Mouse (Mus musculus) layer of hippocampus, postnatal 10 days (tissue): ENCODE data around the gene Crk. TPM values are rescaled to one million over a fixed set of nuclear protein-coding genes. Genes with fewer than 3 reads are reported as not detected.

ENCODE experiments used
- DNase-seq, 2 experiments: peaks; one replicate each; pipeline ENCODE4 v3.0.0; 2021; ENCODE audit warnings: low spot score in 2 of 2
- long read RNA-seq: library from polyadenylated mRNA; stranded (forward); transcript quantifications from one replicate; pipeline ENCODE4 v2.0.0, GENCODE M21; 2023
- total RNA-seq, 2 experiments: library from RNA; stranded (reverse); gene quantifications; 2 replicates each; pipeline ENCODE4 v1.2.3; 2021

The Crk gene
- total RNA-seq: 100 to 1,000 TPM; 127 to 129 TPM
- long read RNA-seq, full-length matches to known transcripts: 38 of 44 reads
- long read RNA-seq, partial matches to known transcripts: 3 of 44 reads
- long read RNA-seq, other reads (novel, unspliced or antisense): 3 of 44 reads

GRCm38 (mm10) chr11:75678747-75679438 is at the start of gene Crk:
TSS of gene Crk (plus strand) at chr11:75679259.
- peak; percentile 98 to 99 for DNase-seq

GRCm38 (mm10) chr11:75630098-75630497 is 49.0 kb upstream of the Crk start:
- no peak for DNase-seq

- DNase-seq: peak; percentile 90 to 95
Measured at GRCm38 (mm10) chr11:75630645-75631229, 48.3 kb upstream of the Crk start, which contains the start of gene Inpp5k. TSS of gene Inpp5k (plus strand) at chr11:75630988.

- no peak for DNase-seq
Measured at GRCm38 (mm10) chr11:75631561-75632225, 47.4 kb upstream of the Crk start.

GRCm38 (mm10) chr11:75632921-75633320 is 46.1 kb upstream of the Crk start:
- no peak for DNase-seq

GRCm38 (mm10) chr11:75634801-75635200 is 44.3 kb upstream of the Crk start:
- DNase-seq: no peak

- DNase-seq: no peak
Measured at GRCm38 (mm10) chr11:75635315-75635714, 43.7 kb upstream of the Crk start.

- no peak for DNase-seq
Measured at GRCm38 (mm10) chr11:75643323-75643722, 35.7 kb upstream of the Crk start.

GRCm38 (mm10) chr11:75644684-75645083 is 34.4 kb upstream of the Crk start:
- DNase-seq: no peak

- DNase-seq: peak; percentile 71 to 77
Measured at GRCm38 (mm10) chr11:75647681-75648211, 31.3 kb upstream of the Crk start.

GRCm38 (mm10) chr11:75649155-75649561 is 29.9 kb upstream of the Crk start:
- DNase-seq: peak in 1 of 2 experiments; percentile 21

- no peak for DNase-seq
Measured at GRCm38 (mm10) chr11:75650311-75650710, 28.7 kb upstream of the Crk start, which contains the start of gene Myo1c. TSS of gene Myo1c (plus strand) at chr11:75650504.

GRCm38 (mm10) chr11:75650958-75651425 is 28.1 kb upstream of the Crk start:
- DNase-seq: no peak

GRCm38 (mm10) chr11:75651426-75652221 is 27.4 kb upstream of the Crk start:
- DNase-seq: peak; percentile 67 to 77

- DNase-seq: peak in 1 of 2 experiments; percentile 25
Measured at GRCm38 (mm10) chr11:75652222-75652941, 26.7 kb upstream of the Crk start.

- DNase-seq: no peak
Measured at GRCm38 (mm10) chr11:75652942-75653684, 25.9 kb upstream of the Crk start.

GRCm38 (mm10) chr11:75653781-75654470 is 25.1 kb upstream of the Crk start:
- peak; percentile 57 to 70 for DNase-seq
